Mouse (Mus musculus) MEL (cell line): ENCODE data around the gene Akt3. TPM values are rescaled to one million over a fixed set of nuclear protein-coding genes. Genes with fewer than 3 reads are reported as not detected.

ENCODE experiments used
- DNase-seq: peaks from one replicate; pipeline ENCODE4 v3.0.0; 2011; ENCODE audit warnings: low read depth, low spot score
- H3K27ac ChIP-seq: 2 replicates; pipeline ENCODE4 v1.5.1; 2012; ENCODE audit warnings: low read depth, mild to moderate bottlenecking, control low read depth, low read length, moderate library complexity; ENCODE audit not compliant: control insufficient read depth
- H3K27me3 ChIP-seq, 2 experiments: fragments of 150-350 bp in 1 of 2; sonication (generic) in 1 of 2; 2 replicates each; pipeline ENCODE4 v1.6.1; 2012; ENCODE audit warnings: low read length in 2 of 2, mild to moderate bottlenecking in 2 of 2, improper control_type of control experiment in 1 of 2, moderate library complexity in 1 of 2; ENCODE audit not compliant: insufficient read depth in 2 of 2, control insufficient read depth in 1 of 2
- H3K36me3 ChIP-seq, 2 experiments: 2 replicates each; pipeline ENCODE4 v1.6.1; 2012 to 2014; ENCODE audit warnings: low read length in 2 of 2, improper control_type of control experiment in 1 of 2, inconsistent platforms in 1 of 2, mild to moderate bottlenecking in 1 of 2; ENCODE audit not compliant: insufficient read depth in 2 of 2, control insufficient read depth in 1 of 2
- H3K4me1 ChIP-seq, 2 experiments: fragments of 150-350 bp in 1 of 2; sonication (generic) in 1 of 2; 2 replicates each; pipeline ENCODE4 v1.6.1; 2012; ENCODE audit warnings: low read length in 2 of 2, improper control_type of control experiment in 1 of 2, mild to moderate bottlenecking in 1 of 2; ENCODE audit not compliant: insufficient read depth in 2 of 2, control insufficient read depth in 1 of 2
- H3K4me3 ChIP-seq, 2 experiments: fragments of 150-350 bp in 1 of 2; sonication (generic) in 1 of 2; 2 replicates each; pipeline ENCODE4 v1.5.1; 2012; ENCODE audit warnings: low read depth in 2 of 2, low read length in 2 of 2, mild to moderate bottlenecking in 2 of 2, moderate library complexity in 2 of 2, control low read depth in 1 of 2, improper control_type of control experiment in 1 of 2; ENCODE audit not compliant: control insufficient read depth in 1 of 2, insufficient read depth in 1 of 2
- H3K79me2 ChIP-seq: 2 replicates; pipeline ENCODE4 v1.6.1; 2012; ENCODE audit warnings: mild to moderate bottlenecking, low read length, moderate library complexity; ENCODE audit not compliant: control insufficient read depth, poor library complexity, insufficient read depth
- H3K9ac ChIP-seq: 2 replicates; pipeline ENCODE4 v1.6.1; 2012; ENCODE audit warnings: low read depth, mild to moderate bottlenecking, control low read depth, low read length, moderate library complexity; ENCODE audit not compliant: control insufficient read depth, poor library complexity, severe bottlenecking
- H3K9me3 ChIP-seq: fragments of 150-350 bp; sonication (generic); replicated peaks from 2 replicates; pipeline ENCODE4 v1.6.1; 2012; ENCODE audit warnings: mild to moderate bottlenecking, low read length, improper control_type of control experiment, moderate library complexity; ENCODE audit not compliant: insufficient read depth
- BHLHE40 ChIP-seq: IDR thresholded peaks from 2 replicates; pipeline ENCODE4 v1.6.1; 2012; ENCODE audit warnings: low read depth, mild to moderate bottlenecking, inconsistent platforms, low read length, improper control_type of control experiment, borderline replicate concordance
- CHD1 ChIP-seq: IDR thresholded peaks from 2 replicates; pipeline ENCODE4 v1.6.1; 2012; ENCODE audit warnings: low read depth, mild to moderate bottlenecking, inconsistent platforms, low read length, improper control_type of control experiment
- CTCF ChIP-seq, 3 experiments: IDR thresholded peaks in 2 of 3; conservative IDR thresholded peaks in 1 of 3; 2 replicates each; pipeline ENCODE4 v1.5.1; 2011 to 2012; ENCODE audit warnings: low read length in 3 of 3, low read depth in 2 of 3, mild to moderate bottlenecking in 2 of 3, improper control_type of control experiment in 1 of 3, inconsistent platforms in 1 of 3, mixed read lengths in 1 of 3, moderate library complexity in 1 of 3; ENCODE audit not compliant: control insufficient read depth in 1 of 3, insufficient read depth in 1 of 3, poor library complexity in 1 of 3, severe bottlenecking in 1 of 3
- E2F4 ChIP-seq: IDR thresholded peaks from 2 replicates; pipeline ENCODE4 v1.6.1; 2011; ENCODE audit warnings: low read depth, low read length, improper control_type of control experiment, borderline replicate concordance
- ELF1 ChIP-seq: IDR thresholded peaks from 2 replicates; pipeline ENCODE4 v1.6.1; 2014; ENCODE audit warnings: low read depth, mild to moderate bottlenecking, inconsistent platforms, low read length, improper control_type of control experiment, moderate library complexity
- GABPA ChIP-seq: IDR thresholded peaks from 2 replicates; pipeline ENCODE4 v1.6.1; 2012; ENCODE audit warnings: low read depth, mild to moderate bottlenecking, inconsistent platforms, low read length, improper control_type of control experiment, moderate library complexity
- MAX ChIP-seq: IDR thresholded peaks from 2 replicates; pipeline ENCODE4 v1.6.1; 2011; ENCODE audit warnings: low read length, improper control_type of control experiment
- MAZ ChIP-seq: IDR thresholded peaks from 2 replicates; pipeline ENCODE4 v1.6.1; 2012; ENCODE audit warnings: low read depth, mild to moderate bottlenecking, inconsistent platforms, low read length, improper control_type of control experiment
- POLR2AphosphoS2 ChIP-seq: IDR thresholded peaks from 2 replicates; pipeline ENCODE4 v1.6.1; 2011; ENCODE audit warnings: low read length, improper control_type of control experiment
- TBP ChIP-seq: IDR thresholded peaks from 2 replicates; pipeline ENCODE4 v1.8.0; 2011; ENCODE audit warnings: low read depth, low read length, improper control_type of control experiment
- UBTF ChIP-seq: IDR thresholded peaks from 2 replicates; pipeline ENCODE4 v1.6.1; 2012; ENCODE audit warnings: low read depth, mild to moderate bottlenecking, inconsistent platforms, low read length, improper control_type of control experiment, moderate library complexity, borderline replicate concordance; ENCODE audit not compliant: insufficient read depth
- USF1 ChIP-seq: IDR thresholded peaks from 2 replicates; pipeline ENCODE4 v1.6.1; 2014; ENCODE audit warnings: low read depth, mild to moderate bottlenecking, inconsistent platforms, low read length, improper control_type of control experiment, moderate library complexity
- USF2 ChIP-seq, 2 experiments: IDR thresholded peaks; 2 replicates each; pipeline ENCODE4 v1.6.1; 2011 to 2012; ENCODE audit warnings: improper control_type of control experiment in 2 of 2, low read length in 2 of 2, borderline replicate concordance in 1 of 2, inconsistent platforms in 1 of 2, low read depth in 1 of 2, mild to moderate bottlenecking in 1 of 2; ENCODE audit not compliant: insufficient read depth in 1 of 2
- ZKSCAN1 ChIP-seq: IDR thresholded peaks from 2 replicates; pipeline ENCODE4 v1.6.1; 2012; ENCODE audit warnings: low read depth, mild to moderate bottlenecking, inconsistent platforms, low read length, improper control_type of control experiment, moderate library complexity
- ZMIZ1 ChIP-seq: IDR thresholded peaks from 2 replicates; pipeline ENCODE4 v1.6.1; 2012; ENCODE audit warnings: low read depth, mild to moderate bottlenecking, inconsistent platforms, low read length, improper control_type of control experiment, moderate library complexity
- ZNF384 ChIP-seq: IDR thresholded peaks from 2 replicates; pipeline ENCODE4 v1.6.1; 2012; ENCODE audit warnings: low read depth, mild to moderate bottlenecking, inconsistent platforms, low read length, improper control_type of control experiment
- polyA plus RNA-seq, 2 experiments: library from polyadenylated mRNA; stranded (reverse) in 1 of 2; unstranded in 1 of 2; fragments of >175 nt in 1 of 2; fragments of >200 nt in 1 of 2; gene quantifications; 2 replicates each; pipeline versions ENCODE4 v1.2.1 to v1.2.4; 2012; ENCODE audit warnings: low replicate concordance in 2 of 2, low read depth in 1 of 2; ENCODE audit not compliant: insufficient read length in 2 of 2, insufficient read depth in 1 of 2, missing spikeins in 1 of 2
- total RNA-seq: library from RNA; depleted of rRNA; stranded (reverse); fragments of 300-350 nt; gene quantifications from 2 replicates; pipeline ENCODE4 v1.2.3, GENCODE M21; 2012

Gene Akt3
- total and polyA plus RNA-seq, 3 experiments = 3.5 to 6.2 TPM; not detected in 1

GRCm38 (mm10) chr1:177298231-177298630 lies 40.2 kb upstream of the Akt3 start:
- H3K4me1 ChIP-seq = no peaks in the 10 kb centered on the region
- H3K9ac ChIP-seq = no peak overlapping the region
- no peaks in the 10 kb centered on the region for H3K9me3 ChIP-seq
- TF ChIP-seq ZKSCAN1 (no peak), CTCF (IDR thresholded peaks at IDR 0.05 in 2 of 3, conservative IDR thresholded peaks at IDR 0.05 in 1 of 3; ENCODE audit: control insufficient read depth in 1 of 3, insufficient read depth in 1 of 3, low read depth in 2 of 3, low read length in 3 of 3, poor library complexity in 1 of 3, severe bottlenecking in 1 of 3) (no peak), BHLHE40 (no peak), POLR2AphosphoS2 (no peak), TBP (no peak), GABPA (no peak), USF1 (no peak), E2F4 (no peak), USF2 (IDR thresholded peaks at IDR 0.05; ENCODE audit: borderline replicate concordance in 1 of 2, insufficient read depth in 1 of 2, low read depth in 1 of 2, low read length in 2 of 2) (no peak), UBTF (no peak), CHD1 (no peak), ZMIZ1 (no peak)
- TF ChIP-seq, all 39 proteins: peak for 0
- H3K27me3 ChIP-seq = no peaks in the 10 kb centered on the region; a peak in 3 of 4 replicates
- H3K27ac ChIP-seq = no peak overlapping the region
- H3K4me3 ChIP-seq = no peak overlapping the region
- no peaks in the 10 kb centered on the region for H3K79me2 ChIP-seq
- no peaks in the 10 kb centered on the region for H3K36me3 ChIP-seq
- no peak for DNase-seq

GRCm38 (mm10) chr1:177286764-177287163 lies 28.8 kb upstream of the Akt3 start:
- H3K4me3 ChIP-seq = no peak overlapping the region
- no peak overlapping the region for H3K9ac ChIP-seq
- no peaks in the 10 kb centered on the region for H3K4me1 ChIP-seq
- no peak for DNase-seq
- no peaks in the 10 kb centered on the region; a peak in 2 of 4 replicates for H3K27me3 ChIP-seq
- no peaks in the 10 kb centered on the region for H3K79me2 ChIP-seq
- no peak for TF ChIP-seq CHD1
- TF ChIP-seq MAZ = no peak
- TF ChIP-seq ELF1 = no peak
- no peak for TF ChIP-seq ZMIZ1
- TF ChIP-seq TBP = no peak
- TF ChIP-seq UBTF = no peak
- no peak for TF ChIP-seq ZNF384
- TF ChIP-seq MAX = no peak
- no peak for TF ChIP-seq USF1
- no peaks in the 10 kb centered on the region for H3K36me3 ChIP-seq
- H3K27ac ChIP-seq = no peak overlapping the region
- H3K9me3 ChIP-seq = no peaks in the 10 kb centered on the region
